Mouse (Mus musculus) T-cell, adult 2 months (primary cell): ENCODE results near the gene Fndc8.

ENCODE experiments used
- DNase-seq: peaks from one replicate; pipeline ENCODE4 v3.0.0; 2022; ENCODE audit warnings: low spot score

Fndc8 gene

DNA sequence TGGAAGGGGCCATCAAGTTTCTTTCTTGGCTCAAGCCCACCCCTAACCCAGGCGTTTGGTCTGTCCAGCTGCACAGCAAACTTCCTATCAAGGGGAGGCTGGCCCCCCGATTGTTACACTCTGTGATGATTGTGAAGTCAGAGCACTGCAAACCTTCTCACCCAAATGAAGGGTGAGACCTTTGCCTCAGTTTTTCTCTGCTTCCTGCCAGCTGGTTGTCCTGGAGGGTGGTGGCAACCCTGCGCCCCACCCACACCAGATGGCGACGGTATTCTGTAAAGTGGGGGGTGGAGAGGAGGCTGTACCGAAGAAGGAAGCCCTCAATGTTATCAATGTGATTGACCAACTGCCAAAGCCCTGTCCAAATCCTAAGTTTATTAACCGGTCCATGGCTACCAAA, at the start of gene Fndc8:
TSS of gene Fndc8 (plus strand) at position 189 of the 400 bp plus-strand sequence.
- DNase-seq, result no peak

DNA sequence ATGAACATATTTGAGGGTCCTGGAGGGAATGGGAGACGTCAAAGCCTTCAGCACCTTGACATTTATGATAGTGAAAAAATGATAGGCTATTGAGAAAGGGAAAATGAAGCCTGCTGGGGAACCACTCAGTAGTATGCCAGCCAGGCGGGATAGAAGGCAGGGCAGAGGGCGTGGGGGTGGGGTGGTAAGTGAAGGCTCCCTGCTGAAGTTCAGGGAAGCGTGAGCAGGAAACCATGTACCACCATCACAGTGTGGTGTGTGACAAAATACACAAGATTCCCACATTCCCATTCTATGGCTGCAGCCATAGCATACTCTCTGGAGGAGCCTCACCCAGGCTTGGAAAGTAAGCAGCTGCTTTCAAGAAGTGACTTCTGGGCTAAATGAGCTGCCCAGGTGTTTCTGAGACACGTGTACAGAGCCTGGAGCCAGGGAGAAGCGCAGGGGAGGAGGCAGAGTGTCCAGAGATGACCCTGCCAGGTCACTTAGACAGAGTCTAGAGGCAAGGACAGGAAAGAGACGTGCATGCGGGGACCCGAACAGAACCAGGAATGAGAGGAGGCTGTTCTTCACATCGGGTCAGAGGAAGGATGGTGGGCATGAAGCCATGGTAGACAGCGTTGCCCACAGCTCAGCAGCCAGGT, 47.0 kb upstream of the Fndc8 start:
- DNase-seq, result no peak

DNA sequence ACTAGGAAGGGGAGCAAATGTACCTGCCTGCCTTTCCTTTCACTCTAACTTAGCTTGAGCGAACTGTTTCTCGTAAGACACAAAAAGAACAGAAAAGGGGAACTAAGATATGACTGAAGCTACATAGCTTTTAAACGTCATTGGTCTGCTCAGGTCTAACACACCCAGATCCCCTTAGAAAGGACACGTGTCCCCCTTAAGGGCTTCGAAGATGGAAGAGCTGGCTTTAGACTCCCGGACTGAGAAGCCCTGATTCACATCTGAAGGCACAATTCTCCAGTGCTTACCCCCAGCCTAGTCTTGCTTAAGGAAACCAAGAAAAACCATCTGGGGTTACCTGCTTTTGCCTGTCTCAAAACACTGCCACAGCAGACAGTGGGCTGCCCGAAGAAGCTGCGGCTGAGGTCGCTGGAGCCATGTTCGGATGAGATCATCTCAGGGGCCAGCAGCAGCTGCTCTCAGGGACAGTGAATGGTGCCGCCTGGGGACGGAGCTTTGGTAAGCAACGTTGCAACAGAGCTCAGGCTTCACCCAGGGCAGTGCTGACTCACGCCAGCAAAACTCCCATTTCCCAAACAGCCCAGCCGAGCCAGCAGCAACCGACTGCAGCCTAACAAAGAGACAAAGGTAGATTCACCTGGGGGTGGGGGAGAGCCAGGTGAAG, 46.4 kb upstream of the Fndc8 start:
- DNase-seq, result no peak

DNA sequence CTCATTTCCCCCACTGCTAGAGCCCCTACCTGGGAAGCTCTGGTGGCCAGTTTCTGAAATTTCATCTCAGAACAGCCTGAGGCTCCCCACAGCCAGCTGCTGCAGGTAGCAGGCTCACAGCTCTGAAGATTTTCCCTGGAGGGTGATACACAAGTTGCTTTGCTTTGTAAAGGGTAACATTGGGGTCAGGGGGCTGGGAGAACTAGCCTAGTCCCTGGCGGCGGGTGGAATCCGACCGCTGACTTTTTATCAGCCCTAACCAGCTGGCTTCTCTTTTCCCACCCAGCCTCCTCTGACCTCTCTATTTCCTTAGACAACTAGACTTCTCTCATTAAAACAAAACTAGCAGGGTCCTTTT, 45.9 kb upstream of the Fndc8 start:
- no peak for DNase-seq

DNA sequence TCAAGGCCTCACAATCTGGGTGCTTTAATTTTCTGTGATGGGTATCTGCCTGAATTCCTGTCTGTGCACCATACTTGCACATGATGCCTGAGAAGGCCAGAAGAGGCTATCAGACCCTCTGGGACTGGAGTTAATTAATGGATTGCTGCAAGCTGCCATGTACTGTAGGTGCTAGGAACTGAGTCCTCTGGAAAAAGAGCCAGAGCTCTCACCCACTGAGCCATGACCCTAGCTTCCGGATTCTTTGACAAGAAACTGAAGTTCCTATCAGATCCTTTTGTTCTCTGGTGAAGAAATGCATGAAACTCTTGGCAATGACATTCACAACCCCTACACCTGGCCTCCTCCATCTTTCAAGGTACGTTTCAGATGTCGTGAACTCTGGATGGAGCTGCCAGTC, 45.0 kb upstream of the Fndc8 start:
- DNase-seq, result no peak

DNA sequence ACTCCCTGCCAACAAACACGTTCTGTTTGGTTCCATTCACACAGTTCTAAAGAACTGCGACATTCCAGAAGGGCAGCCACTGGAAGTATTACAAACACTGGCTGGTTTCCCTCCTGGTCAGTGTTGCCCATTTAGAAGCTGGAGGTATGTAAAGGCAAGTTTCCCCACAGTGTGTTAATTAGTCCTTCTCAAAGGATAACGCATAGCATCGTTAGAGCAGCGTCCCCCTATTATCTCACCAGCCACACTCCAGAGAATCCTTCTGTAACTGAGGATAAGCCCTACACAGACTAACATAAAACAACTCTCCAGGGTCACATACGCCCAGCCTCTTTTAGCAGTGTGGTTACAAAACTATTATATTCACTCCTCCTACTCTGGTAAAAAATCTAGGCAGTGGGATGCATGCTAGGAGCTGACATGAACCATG, 44.3 kb upstream of the Fndc8 start:
- no peak for DNase-seq

DNA sequence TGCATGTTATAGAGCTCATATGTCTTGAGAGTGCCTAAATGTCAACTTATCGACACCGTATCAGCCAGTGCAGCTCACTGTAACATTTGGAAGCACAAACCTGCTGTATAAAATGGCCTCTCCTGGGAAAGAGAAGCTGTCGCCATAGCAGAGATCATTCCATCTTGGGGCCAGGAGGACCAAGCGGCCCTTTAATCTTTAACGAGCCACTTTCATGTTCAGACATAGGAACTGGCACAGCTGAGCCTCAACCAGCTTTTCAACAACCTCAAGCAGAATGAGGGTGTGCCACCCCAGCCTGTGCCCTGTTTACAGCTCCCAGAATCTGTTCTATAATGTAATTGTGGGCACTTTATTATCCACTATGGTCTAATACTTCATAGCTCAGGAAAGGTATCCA, 41.7 kb upstream of the Fndc8 start:
- DNase-seq, result no peak

DNA sequence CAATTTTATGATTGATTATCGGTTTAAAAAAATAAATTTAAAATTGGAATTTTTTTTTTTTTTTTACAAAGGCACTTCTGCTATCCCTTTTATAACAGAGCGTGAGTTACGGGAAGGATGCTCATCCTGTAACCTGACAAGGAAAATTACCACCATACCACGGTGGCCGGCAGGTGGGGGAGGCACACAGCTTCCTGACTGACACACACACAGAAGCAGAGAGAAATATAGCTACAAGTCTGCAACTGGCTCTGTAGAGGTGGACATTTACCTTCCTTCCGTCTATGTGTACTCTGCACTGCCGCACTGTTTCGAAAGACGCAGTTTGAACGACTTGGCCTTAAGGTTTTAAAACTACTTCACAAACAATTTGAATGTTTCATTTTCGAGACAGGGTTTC, 39.8 kb upstream of the Fndc8 start:
- no peak for DNase-seq

DNA sequence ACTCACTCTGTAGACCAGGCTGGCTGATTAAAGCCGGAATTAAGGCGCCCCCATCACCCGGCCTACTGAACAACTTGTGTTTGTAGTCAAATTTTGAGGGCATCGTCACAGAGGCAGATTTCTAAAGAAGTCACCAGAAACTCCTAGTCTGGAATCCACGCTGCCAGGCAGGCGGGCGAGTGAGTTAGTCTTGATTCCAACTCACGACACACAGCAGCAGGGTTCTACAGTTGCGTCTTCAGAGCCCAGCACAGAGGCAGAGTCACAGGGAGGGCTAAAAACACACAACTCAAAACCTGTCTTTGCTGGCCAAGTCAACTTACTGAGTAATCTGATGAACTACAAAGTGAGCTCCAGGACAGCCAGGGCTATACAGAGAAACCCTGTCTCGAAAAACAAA, 39.4 kb upstream of the Fndc8 start:
- no peak for DNase-seq

DNA sequence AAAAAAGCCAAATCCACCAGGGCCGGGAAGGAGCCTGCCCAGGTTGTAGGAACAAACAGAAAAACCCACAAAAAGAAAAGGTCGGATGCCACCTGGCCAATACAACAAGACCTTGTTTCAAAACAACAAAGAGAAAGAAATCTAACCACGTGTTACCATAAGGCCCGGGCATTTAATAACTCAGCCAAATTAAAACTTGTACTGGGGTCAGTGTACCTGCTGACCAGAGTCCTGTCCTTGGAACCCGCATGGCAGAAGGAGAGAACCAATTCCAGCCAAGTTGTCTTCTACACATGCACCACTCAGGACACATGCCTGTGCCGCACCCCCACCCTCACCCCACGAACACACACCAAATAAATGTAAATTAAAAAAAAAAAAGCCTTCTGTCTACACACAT, 39.0 kb upstream of the Fndc8 start:
- no peak for DNase-seq

DNA sequence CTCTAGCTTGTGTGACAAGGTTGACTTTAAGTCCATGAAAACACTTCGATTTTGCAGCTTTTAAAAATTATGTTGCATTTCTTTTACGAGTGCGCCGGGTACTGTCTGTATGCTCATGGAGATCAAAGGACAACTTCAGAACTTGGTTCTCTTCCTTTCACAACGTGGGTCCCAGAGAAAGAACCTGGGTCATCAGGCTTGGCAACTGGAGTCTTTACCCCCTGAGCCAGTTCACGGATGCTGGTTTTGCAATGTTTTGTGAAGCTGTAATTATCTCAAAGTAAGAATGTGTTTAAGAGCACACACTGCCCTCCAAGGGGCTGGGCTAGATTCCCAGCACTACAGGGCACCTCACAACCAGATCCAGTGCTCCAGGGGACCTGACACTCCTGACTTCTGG, 37.8 kb upstream of the Fndc8 start:
- no peak for DNase-seq

DNA sequence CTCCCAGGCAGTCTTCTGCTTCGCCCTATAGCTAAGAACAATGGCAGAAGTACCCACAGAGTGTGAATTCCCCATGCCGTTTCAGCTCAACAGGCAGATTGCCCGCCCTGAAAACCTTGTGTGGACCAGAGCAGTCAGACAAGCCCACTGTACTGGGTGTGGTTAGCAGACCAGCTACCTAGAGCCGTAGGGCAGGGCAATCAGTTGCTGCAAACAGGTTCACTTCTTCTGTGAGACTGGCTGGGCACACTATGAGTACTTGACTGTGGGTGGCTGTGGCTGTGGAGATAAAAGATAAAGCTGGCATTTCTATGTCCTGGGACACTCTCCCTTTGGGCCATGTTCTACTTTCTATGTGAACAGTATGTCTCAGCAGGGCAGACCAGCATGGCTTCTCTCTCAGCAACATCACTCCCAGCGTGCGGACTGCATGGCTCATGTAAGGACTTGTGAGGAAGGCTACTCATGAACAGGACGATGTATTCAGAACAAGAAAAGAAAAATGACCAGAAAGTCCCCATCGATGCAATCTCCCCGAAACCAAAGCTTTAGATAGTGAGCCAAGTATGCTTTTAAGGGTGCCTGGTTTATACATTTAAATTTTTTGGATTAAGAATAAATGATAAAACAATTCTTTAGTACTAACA, 36.5 kb upstream of the Fndc8 start:
- no peak for DNase-seq

DNA sequence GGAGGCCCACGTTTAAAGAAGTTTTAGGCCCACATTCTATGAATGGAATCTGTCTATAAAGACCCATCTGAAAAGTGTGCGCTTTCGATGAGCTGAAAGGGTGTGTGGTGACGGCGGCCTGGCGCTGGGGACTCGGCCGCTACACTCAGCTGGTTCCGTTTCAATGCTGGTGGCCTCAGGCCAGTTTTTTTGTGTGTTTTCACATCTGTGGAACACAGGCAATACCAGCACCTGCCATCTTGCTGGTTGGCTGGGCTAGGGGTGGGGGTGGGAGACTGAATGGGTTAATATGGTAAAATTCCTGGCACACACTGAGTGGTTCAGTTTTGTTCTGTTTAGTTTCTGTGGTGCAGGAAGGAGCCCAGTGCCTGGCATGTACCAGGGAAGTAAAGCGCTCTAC, 35.9 kb upstream of the Fndc8 start:
- DNase-seq, result no peak

DNA sequence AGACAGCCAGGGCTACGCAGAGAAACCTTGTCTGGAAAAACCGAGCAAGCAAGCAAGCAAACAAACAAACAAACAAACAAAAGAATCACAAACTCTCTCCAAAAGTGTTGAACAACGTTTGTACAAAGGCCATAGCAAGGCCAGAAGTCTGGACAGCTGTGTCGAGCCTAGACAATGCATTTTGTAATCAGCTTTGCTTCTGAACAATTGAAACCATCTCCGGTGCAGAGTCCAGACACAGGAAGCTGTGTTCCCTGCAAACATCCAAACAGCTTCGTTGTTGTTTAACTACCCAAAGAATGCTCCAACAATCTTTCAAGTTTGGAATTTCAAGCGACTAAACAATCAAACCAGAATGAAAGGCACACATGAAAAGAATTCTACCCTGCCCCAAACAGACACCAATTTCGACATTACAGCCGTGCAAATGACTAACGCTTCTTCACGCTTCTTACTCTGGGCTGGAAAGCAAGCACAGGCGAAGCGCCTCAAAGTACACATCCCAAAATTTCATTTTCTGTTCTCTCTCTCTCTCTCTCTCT, 34.5 kb upstream of the Fndc8 start:
- no peak for DNase-seq

DNA sequence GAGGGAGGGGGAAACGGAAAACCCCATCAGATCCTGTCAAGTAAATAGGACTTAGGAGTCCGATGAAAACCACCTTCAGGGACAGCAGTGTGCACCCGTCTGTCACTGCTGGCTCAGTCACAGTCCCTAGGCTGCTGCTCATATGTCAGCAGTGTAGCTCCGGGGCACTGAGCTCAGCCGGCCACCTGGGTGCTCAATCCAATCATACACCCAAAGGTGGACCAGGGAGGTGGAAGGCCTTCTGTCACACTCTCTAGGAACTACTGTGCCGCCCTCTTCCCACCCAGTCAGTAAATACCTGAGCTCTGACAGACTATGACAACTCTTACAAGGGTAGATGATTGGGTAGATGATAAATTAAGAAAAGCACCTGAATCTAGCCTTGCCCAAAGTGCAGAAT, 31.2 kb upstream of the Fndc8 start:
- DNase-seq, result no peak

DNA sequence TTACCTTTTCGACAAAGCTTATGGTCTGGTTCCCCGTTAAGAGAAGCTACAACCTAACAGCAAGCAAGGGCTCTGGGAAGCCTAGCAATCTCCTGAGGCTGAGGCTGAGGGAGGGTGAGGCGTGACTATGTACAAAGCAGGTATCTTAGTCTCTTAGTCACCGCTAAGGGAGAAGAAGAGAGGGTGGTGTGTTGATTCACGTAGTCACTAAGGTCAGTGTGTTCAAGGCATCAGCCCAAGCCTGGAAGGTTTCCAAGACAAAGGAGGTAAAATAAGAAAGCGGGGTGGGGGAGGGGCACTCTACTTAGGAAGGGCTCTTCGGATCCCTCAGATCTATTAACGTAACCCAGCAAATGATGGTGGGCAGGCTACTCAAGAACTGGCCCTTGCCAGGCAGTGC, 30.4 kb upstream of the Fndc8 start:
- no peak for DNase-seq

DNA sequence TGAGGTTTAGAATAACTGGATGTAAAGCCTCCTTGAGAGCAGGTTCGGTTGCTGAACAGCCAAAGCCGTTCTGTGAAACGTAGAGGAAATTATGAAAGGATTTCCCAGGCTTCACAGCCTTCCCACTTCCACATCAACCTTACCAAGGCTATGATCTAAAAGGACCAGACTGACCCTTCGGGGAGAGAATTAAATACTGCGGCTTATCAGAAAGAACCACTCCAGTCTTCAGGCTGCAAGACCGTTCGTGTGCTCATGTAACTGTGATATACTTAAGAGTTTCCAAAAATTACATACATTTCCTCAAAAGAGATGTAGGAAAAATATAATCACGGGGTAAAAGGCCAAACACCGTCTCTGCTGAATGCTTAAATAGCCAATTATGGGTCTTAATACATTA, 29.3 kb upstream of the Fndc8 start:
- no peak for DNase-seq

DNA sequence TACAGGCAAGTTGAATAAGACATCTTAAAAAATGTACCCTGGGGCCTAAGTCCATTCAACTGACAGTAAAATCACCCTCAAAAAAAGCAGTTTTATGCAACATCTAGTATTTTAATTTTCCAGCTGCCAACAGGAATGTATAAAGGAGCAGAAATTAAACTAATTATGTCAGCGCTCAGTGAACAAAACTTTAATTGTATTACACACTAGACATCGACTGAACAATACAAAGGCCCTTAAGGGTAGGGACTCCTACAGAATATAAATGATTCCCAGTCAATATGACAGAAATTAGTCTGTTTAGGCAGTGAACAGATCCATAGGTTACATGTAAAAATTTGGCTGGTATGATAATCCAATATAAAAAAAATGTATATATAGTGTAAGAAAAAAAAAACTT, 28.9 kb upstream of the Fndc8 start:
- DNase-seq, result no peak

DNA sequence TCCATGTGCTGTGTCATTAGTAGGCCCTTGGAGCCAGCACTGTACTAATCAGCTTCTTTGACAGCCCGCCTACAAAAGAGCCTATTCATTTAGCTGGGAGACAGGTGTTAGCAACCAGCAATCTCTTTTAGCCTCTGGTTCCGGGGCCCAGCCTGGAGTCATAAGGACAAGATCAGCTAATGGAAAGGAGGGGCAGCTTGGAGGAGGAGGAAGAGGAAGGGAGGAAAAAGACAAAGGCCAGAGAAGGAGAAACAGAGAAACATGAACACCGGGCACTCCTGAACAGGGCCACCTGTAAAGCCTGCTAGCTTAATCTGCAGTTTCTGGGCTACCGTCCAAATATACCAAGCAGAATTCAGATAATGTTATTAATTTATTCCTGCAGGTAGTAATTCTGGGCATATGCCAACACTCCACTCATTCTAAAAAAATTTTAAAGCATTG, 28.4 kb upstream of the Fndc8 start:
- no peak for DNase-seq

DNA sequence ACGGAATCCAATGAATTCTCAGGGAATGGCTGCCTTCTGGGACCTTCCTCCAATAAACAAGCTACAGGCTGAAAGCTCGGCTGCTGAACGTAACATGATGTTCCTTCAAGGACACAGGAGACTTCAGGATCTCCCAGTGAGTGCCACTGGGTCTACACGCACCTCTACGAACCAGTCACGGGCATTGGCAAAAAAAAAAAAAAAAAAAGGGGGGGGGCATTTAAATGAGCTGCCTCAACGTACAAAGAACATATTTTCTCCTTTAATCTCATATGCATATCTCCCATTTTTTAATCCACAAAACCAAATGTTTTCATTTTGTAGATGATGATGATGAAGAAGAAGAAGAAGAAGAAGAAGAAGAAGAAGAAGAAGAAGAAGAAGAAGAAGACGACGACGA, 26.0 kb upstream of the Fndc8 start:
- DNase-seq, result no peak

DNA sequence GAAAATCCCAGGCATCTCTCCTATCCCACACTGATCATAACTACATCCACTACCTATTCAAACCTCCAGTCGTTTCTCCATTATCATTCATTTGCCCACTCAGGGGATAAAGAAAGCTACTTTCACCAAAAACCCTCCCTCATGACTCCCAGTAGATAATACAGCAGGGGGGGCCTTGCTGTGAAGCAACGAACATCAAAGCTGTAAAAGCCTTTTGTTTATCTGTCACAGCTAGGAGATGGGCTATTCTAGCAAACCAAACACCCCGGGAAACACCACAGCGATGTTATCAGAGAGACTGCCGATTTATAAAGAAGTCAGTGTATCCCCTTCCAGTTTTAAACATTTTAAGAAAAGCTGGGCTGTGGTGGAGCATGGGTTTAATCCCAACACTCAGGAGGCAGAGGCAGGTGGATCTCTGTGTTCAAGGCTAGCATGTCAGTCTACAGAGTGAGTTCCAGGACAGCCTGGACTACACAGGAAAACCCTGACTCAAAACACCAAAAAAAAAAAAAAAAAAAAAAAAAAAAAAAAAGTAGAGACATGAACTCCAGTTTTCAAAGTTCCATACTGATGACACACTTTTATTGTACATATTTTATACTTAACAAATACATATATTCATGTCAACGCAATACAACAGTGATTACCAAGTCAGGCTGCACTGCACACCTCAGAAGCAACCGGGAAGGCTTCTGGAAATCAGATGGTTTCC, 24.9 kb upstream of the Fndc8 start:
- no peak for DNase-seq

DNA sequence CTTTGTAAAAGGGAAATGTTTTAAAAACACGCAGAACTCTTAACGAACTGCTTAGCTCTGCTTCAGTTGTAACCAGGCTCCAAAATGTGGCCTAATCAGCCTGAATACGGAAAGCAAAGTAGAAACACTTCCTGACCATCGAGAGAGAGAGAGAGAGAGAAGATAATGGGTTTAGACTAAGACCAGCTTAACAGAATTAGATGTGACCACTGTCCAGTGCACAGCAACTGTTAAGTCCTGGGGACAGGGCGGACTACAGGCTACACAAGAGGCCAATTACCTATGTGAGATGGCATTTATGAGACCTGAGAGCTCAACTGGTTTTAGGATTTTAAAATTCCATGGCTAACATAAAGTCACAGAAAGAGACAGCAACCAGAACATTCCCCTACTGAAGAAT, 24.0 kb upstream of the Fndc8 start:
- DNase-seq, result no peak
